Mouse (Mus musculus): ENCODE measurements around the gene Mettl11b. TPM values are rescaled to one million over a fixed set of nuclear protein-coding genes. Genes with fewer than 3 reads are reported as not detected.
"Not testable (repeated sequence)": the region's sequence is repeated elsewhere in the genome, so short reads cannot be mapped to it uniquely, and the experiment has no call there.

Gene Mettl11b
- polyA plus RNA-seq (2011; ENCODE audit: insufficient read length, low read depth, missing spikeins): not detected in 2 replicates

DNA sequence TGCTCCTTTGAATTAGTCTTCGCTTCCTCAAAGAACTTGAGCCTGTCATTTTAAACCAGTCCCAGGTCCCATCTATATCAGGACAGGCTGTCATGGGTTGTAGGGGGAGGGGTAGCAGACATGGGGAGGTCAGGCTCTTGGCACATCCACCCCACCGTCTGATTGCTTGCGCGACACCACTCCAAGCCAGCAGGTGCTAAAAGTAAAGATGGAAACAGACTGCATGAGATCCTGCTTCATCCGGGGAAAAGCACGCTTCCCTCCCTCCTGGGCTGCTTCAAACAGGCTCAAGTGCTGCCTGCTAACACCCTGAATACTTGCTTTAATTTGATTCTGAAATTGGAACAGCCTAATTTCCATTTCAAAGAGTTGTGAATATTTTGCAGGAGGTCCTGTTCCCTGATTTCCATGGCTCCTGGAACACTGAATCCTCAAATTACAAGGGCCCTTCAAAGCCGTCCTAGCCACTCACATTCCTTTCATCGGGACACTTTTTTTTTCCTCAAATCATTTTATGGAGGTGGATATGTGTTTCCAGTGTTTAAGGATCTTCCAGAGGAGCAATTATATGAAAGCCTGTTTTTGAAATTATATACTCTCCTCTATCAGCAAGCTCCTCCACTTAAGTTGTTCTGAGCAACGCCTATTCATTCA is at the start of gene Mettl11b:
TSS of gene Mettl11b (minus strand) at position 127 of the 654 bp plus-strand sequence.
- Histone ChIP-seq H3K4me1 (ENCODE audit: control insufficient read depth, insufficient read depth, low read length) (no peaks in the 10 kb centered on the region), H3K4me3 (ENCODE audit: insufficient read depth, low read length) (no peak within 1 kb of the TSS), H3K27ac (ENCODE audit: insufficient read depth, low read length) (no peak within 1 kb of the TSS)
- TF ChIP-seq POLR2A (IDR thresholded peaks at IDR 0.05; ENCODE audit: low read depth, low read length) (no peak), CTCF (IDR thresholded peaks at IDR 0.05; ENCODE audit: borderline replicate concordance, insufficient read depth, low read length) (no peak)

DNA sequence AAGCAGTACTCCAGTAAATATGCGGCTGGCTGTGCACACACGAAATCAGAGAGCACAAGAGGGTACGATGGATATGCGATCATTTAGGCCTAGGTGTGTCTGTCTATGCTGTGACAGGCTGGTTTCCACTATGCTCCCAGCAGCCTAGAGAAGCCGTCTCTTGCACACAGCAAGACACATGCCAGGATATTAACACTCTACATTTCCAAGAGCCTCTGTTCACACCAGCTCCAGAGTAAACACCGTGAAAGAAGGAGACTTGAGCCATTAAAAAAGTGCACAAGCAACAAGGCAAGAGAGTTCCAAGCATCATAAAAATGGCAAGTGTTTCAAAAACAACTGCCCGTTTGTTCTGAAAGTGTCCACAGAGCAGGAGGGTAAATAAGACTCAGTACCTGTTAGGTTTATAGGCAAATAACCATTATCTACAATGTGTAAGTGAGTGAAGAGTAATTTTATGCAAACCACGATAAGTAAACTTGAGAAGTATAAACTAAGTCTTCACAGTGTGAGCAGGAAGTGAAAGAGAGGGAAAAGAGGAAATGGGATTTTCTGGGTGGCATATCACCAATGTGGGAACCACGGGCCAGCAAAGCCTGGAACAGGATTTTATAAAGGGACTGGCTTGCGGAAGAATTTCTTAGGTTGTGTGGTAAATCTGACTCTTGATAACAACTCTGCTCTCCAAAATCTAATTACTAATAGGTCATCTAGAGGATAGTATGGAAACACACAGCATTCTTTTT is 32.6 kb upstream of the Mettl11b start:
- H3K27ac ChIP-seq (ENCODE audit: insufficient read depth, low read length): peak overlapping the region; percentile 46; the same call in 1 of the 2 replicates

GRCm38 (mm10) chr1:163751360-163751992 is 26.4 kb upstream of the Mettl11b start:
- Histone ChIP-seq H3K4me3 (ENCODE audit: insufficient read depth, low read length) (no peak overlapping the region), H3K27ac (ENCODE audit: insufficient read depth, low read length) (no peak overlapping the region), H3K4me1 (ENCODE audit: control insufficient read depth, insufficient read depth, low read length) (no peaks in the 10 kb centered on the region)
- no peak for TF ChIP-seq CTCF (IDR thresholded peaks at IDR 0.05; ENCODE audit: borderline replicate concordance, insufficient read depth, low read length)
- TF ChIP-seq POLR2A (IDR thresholded peaks at IDR 0.05; ENCODE audit: low read depth, low read length): no peak

More for the DNA sequence above, 32.6 kb upstream of the Mettl11b start:
- TF ChIP-seq CTCF (IDR thresholded peaks at IDR 0.05; ENCODE audit: borderline replicate concordance, insufficient read depth, low read length): no peak
- TF ChIP-seq POLR2A (IDR thresholded peaks at IDR 0.05; ENCODE audit: low read depth, low read length): no peak
- H3K4me3 ChIP-seq (ENCODE audit: insufficient read depth, low read length): no peak overlapping the region
- no peaks in the 10 kb centered on the region; the same call in 1 of the 2 replicates for H3K4me1 ChIP-seq (ENCODE audit: control insufficient read depth, insufficient read depth, low read length)

DNA sequence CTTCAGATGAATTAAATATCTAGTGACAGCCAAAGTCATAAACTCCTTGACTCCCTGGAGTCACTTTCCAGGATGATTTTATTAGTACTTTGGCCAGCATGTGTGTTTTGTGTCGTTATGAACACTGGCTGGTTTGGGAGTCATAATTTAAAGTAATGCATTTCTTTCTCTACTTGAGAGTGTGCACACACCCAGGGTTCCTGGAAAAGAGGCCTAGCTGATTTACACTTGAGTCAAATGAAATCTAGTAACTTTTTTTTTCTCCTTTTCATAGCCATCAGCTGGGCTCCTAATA is 12.2 kb upstream of the Mettl11b start:
- TF ChIP-seq POLR2A (IDR thresholded peaks at IDR 0.05; ENCODE audit: low read depth, low read length) (no peak), CTCF (IDR thresholded peaks at IDR 0.05; ENCODE audit: borderline replicate concordance, insufficient read depth, low read length) (no peak)
- Histone ChIP-seq H3K27ac (ENCODE audit: insufficient read depth, low read length) (no peak overlapping the region), H3K4me1 (ENCODE audit: control insufficient read depth, insufficient read depth, low read length) (no peaks in the 10 kb centered on the region; the same call in 1 of the 2 replicates), H3K4me3 (ENCODE audit: insufficient read depth, low read length) (no peak overlapping the region)

- H3K4me1 ChIP-seq (ENCODE audit: control insufficient read depth, insufficient read depth, low read length): no peaks in the 10 kb centered on the region; the same call in 1 of the 2 replicates
- TF ChIP-seq POLR2A (IDR thresholded peaks at IDR 0.05; ENCODE audit: low read depth, low read length): no peak
- TF ChIP-seq CTCF (IDR thresholded peaks at IDR 0.05; ENCODE audit: borderline replicate concordance, insufficient read depth, low read length): no peak
- no peak overlapping the region for H3K4me3 ChIP-seq (ENCODE audit: insufficient read depth, low read length)
- no peak overlapping the region for H3K27ac ChIP-seq (ENCODE audit: insufficient read depth, low read length)
Measured at GRCm38 (mm10) chr1:163736441-163737238, 11.6 kb upstream of the Mettl11b start.

GRCm38 (mm10) chr1:163731166-163731565 is 6.1 kb upstream of the Mettl11b start:
- H3K27ac ChIP-seq (ENCODE audit: insufficient read depth, low read length); H3K4me1 ChIP-seq (ENCODE audit: control insufficient read depth, insufficient read depth, low read length); H3K4me3 ChIP-seq (ENCODE audit: insufficient read depth, low read length): not testable (repeated sequence)

GRCm38 (mm10) chr1:163723913-163724312 is 1.1 kb downstream of the Mettl11b start:
- H3K27ac ChIP-seq (ENCODE audit: insufficient read depth, low read length): no peak overlapping the region
- H3K4me3 ChIP-seq (ENCODE audit: insufficient read depth, low read length): no peak overlapping the region
- no peaks in the 10 kb centered on the region for H3K4me1 ChIP-seq (ENCODE audit: control insufficient read depth, insufficient read depth, low read length)
- TF ChIP-seq CTCF (IDR thresholded peaks at IDR 0.05; ENCODE audit: borderline replicate concordance, insufficient read depth, low read length): no peak
- TF ChIP-seq POLR2A (IDR thresholded peaks at IDR 0.05; ENCODE audit: low read depth, low read length): no peak

GRCm38 (mm10) chr1:163708618-163709017 is 16.4 kb downstream of the Mettl11b start:
- TF ChIP-seq CTCF (IDR thresholded peaks at IDR 0.05; ENCODE audit: borderline replicate concordance, insufficient read depth, low read length): no peak
- no peak for TF ChIP-seq POLR2A (IDR thresholded peaks at IDR 0.05; ENCODE audit: low read depth, low read length)
- Histone ChIP-seq H3K4me1 (ENCODE audit: control insufficient read depth, insufficient read depth, low read length) (no peaks in the 10 kb centered on the region), H3K27ac (ENCODE audit: insufficient read depth, low read length) (no peak overlapping the region), H3K4me3 (ENCODE audit: insufficient read depth, low read length) (no peak overlapping the region)

GRCm38 (mm10) chr1:163700571-163700970 is 24.5 kb downstream of the Mettl11b start:
- no peak overlapping the region for H3K4me3 ChIP-seq (ENCODE audit: insufficient read depth, low read length)
- TF ChIP-seq POLR2A (IDR thresholded peaks at IDR 0.05; ENCODE audit: low read depth, low read length) (no peak), CTCF (IDR thresholded peaks at IDR 0.05; ENCODE audit: borderline replicate concordance, insufficient read depth, low read length) (no peak)
- no peak overlapping the region for H3K27ac ChIP-seq (ENCODE audit: insufficient read depth, low read length)

More at GRCm38 (mm10) chr1:163700571-163700970, 24.5 kb downstream of the Mettl11b start:
- H3K4me1 ChIP-seq (ENCODE audit: control insufficient read depth, insufficient read depth, low read length): peaks cover 4% of the 10 kb centered on the region

All from embryonic fibroblast, embryonic 13.5 days (primary cell).